Comparison of ENCODE assay signal across 23 mouse cellular contexts in the genomic region with DNA sequence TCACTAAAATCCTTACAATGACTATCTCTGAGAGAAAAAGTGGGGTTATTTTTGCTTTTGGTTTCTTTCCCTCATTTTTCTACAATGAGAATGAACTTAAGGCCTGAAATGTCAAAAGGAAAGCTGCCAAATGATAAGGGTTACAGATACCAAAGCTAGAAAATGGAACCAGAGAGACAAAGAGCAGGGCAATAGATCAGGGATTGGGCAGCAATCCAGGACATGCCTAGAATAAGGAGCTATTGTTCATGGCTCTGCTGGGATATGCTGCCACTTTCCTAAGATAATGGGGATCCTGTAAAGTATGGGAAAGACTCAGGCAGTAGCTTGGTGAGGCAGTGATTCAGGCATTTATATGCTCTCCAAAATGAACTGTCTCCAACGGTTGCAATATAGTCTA. TPM values are rescaled to one million over a fixed set of nuclear protein-coding genes. Genes with fewer than 3 reads are reported as not detected.
A peak's percentile ranks its signal among the peaks of the same experiment; 100 is the strongest.
DNase-seq lines count a peak whose midpoint lies in the region; ATAC-seq and TF ChIP-seq lines count a peak whose summit lies in the region.
"Had no signal": no experiment of that assay in that cellular context is flagged by ENCODE, and none has a peak within 500 bp of the region (broad histone marks: within the 10 kb centered on the region; RNA-seq: fewer than 3 reads in every experiment).

No protein-coding gene starts in this region.

- TF ChIP-seq CTCF in intestine, postnatal 0 days (IDR thresholded peaks at IDR 0.05; ENCODE audit: low read depth), result no peak
- TF ChIP-seq CTCF in liver, adult 2 months (IDR thresholded peaks at IDR 0.05; ENCODE audit: low read depth, low read length), result no peak

- TF ChIP-seq POLR2A in liver, adult 2 months (IDR thresholded peaks at IDR 0.05; ENCODE audit: extremely low read depth, insufficient read depth, low read length), result no peak

- H3K36me3 ChIP-seq in intestine, embryonic 15.5 days, result no peaks in the 10 kb centered on the region
- no peaks in the 10 kb centered on the region for H3K36me3 ChIP-seq in intestine, postnatal 0 days (ENCODE audit: control insufficient read depth, insufficient read depth)
- H3K36me3 ChIP-seq in liver, adult 2 months (ENCODE audit: control insufficient read depth, insufficient read depth, low read length), result no peaks in the 10 kb centered on the region
- H3K36me3 ChIP-seq in liver, embryonic 11.5 days (ENCODE audit: control insufficient read depth, insufficient read depth, low read length), result no peaks in the 10 kb centered on the region
- H3K36me3 ChIP-seq: embryonic facial prominence, embryonic 13.5 days; forebrain, embryonic 12.5 days; hindbrain, embryonic 13.5 days; limb, embryonic 15.5 days had no signal

- peak; percentile 21 for DNase-seq in adrenal gland, postnatal 10 days
- DNase-seq in adrenal gland, postnatal 4 days (ENCODE audit: low spot score in 2 of 2), result no peak
- DNase-seq in liver, adult 2 months (ENCODE audit: extremely low read depth, low read depth, low spot score), result peak; percentile 57
- DNase-seq in liver, embryonic 11.5 days (ENCODE audit: low spot score), result no peak
- peak; percentile 25 to 45 for DNase-seq in kidney, postnatal 36 days
- DNase-seq in lung, adult 18-20 months, result no peak
- DNase-seq: cerebellum, adult 2 months; cerebellum, postnatal 36 days; embryo, embryonic 11 days; gastrocnemius, postnatal 25 days; heart, adult 2 months; left cerebral cortex, postnatal 4 days; right cerebral cortex, postnatal 14 days; thymus, postnatal 14 days had no signal

- no peak overlapping the region for H3K27ac ChIP-seq in intestine, embryonic 15.5 days
- no peak overlapping the region for H3K27ac ChIP-seq in intestine, postnatal 0 days (ENCODE audit: low read depth, low read length)
- no peak overlapping the region for H3K27ac ChIP-seq in liver, adult 2 months (replicated peaks; ENCODE audit: insufficient read depth, low read depth, low read length)
- H3K27ac ChIP-seq in liver, embryonic 11.5 days (ENCODE audit: low read depth, low read length), result no peak overlapping the region
- H3K27ac ChIP-seq: embryonic facial prominence, embryonic 13.5 days; forebrain, embryonic 12.5 days; heart, adult 2 months; hindbrain, embryonic 13.5 days; limb, embryonic 15.5 days; macrophage had no signal

- peak; percentile 34; the same call in 1 of the 2 replicates for ATAC-seq in intestine, embryonic 15.5 days
- ATAC-seq in intestine, postnatal 0 days, result no peak
- ATAC-seq in liver, embryonic 11.5 days (replicated peaks; ENCODE audit: low FRiP score), result no peak
- ATAC-seq: lung, postnatal 0 days had no signal

- H3K9ac ChIP-seq in intestine, embryonic 15.5 days, result no peak overlapping the region
- no peak overlapping the region for H3K9ac ChIP-seq in intestine, postnatal 0 days (ENCODE audit: low read depth, low read length)
- H3K9ac ChIP-seq in liver, adult 2 months (ENCODE audit: low read depth, low read length), result no peak overlapping the region
- H3K9ac ChIP-seq in liver, embryonic 11.5 days (ENCODE audit: low read depth, low read length), result no peak overlapping the region
- H3K9ac ChIP-seq: embryonic facial prominence, embryonic 13.5 days; forebrain, embryonic 12.5 days; hindbrain, embryonic 13.5 days; limb, embryonic 15.5 days had no signal

- H3K4me3 ChIP-seq in intestine, embryonic 15.5 days (replicated peaks), result no peak overlapping the region
- H3K4me3 ChIP-seq in intestine, postnatal 0 days (ENCODE audit: low read depth, low read length), result no peak overlapping the region
- no peak overlapping the region for H3K4me3 ChIP-seq in liver, adult 2 months (ENCODE audit: insufficient read depth, low read depth, low read length)
- no peak overlapping the region for H3K4me3 ChIP-seq in liver, embryonic 11.5 days (ENCODE audit: low read depth, low read length)
- H3K4me3 ChIP-seq: embryonic facial prominence, embryonic 13.5 days; erythroblast, embryonic 14.5 days; forebrain, embryonic 12.5 days; heart, adult 2 months; hindbrain, embryonic 13.5 days; limb, embryonic 15.5 days had no signal

- H3K4me1 ChIP-seq in intestine, embryonic 15.5 days (replicated peaks), result no peaks in the 10 kb centered on the region
- no peaks in the 10 kb centered on the region for H3K4me1 ChIP-seq in intestine, postnatal 0 days (replicated peaks; ENCODE audit: control insufficient read depth, insufficient read depth, low read length)
- H3K4me1 ChIP-seq in liver, adult 2 months (ENCODE audit: control insufficient read depth, insufficient read depth, low read length), result peaks cover 10% of the 10 kb centered on the region; the same call in 1 of the 2 replicates
- no peaks in the 10 kb centered on the region for H3K4me1 ChIP-seq in liver, embryonic 11.5 days (replicated peaks; ENCODE audit: control insufficient read depth, insufficient read depth, low read length)
- H3K4me1 ChIP-seq: embryonic facial prominence, embryonic 13.5 days; forebrain, embryonic 12.5 days; limb, embryonic 15.5 days had no signal

- no peaks in the 10 kb centered on the region for H3K9me3 ChIP-seq in intestine, embryonic 15.5 days
- H3K9me3 ChIP-seq in intestine, postnatal 0 days (ENCODE audit: control insufficient read depth), result no peaks in the 10 kb centered on the region
- H3K9me3 ChIP-seq in liver, embryonic 11.5 days (ENCODE audit: control insufficient read depth, low read length), result no peaks in the 10 kb centered on the region
- H3K9me3 ChIP-seq: embryonic facial prominence, embryonic 13.5 days; forebrain, embryonic 12.5 days; hindbrain, embryonic 13.5 days; limb, embryonic 15.5 days had no signal

- WGBS in intestine, embryonic 15.5 days, result 65% methylated on average over 1 of the region's 1 CpGs
- 57% methylated on average over 1 of the region's 1 CpGs for WGBS in intestine, postnatal 0 days
- 68% methylated on average over 1 of the region's 1 CpGs for WGBS in liver, adult 2 months
- WGBS in liver, embryonic 11.5 days, result 65% methylated on average over 1 of the region's 1 CpGs

- H3K79me2 ChIP-seq in liver, adult 2 months (ENCODE audit: control insufficient read depth, insufficient read depth, low read length), result no peaks in the 10 kb centered on the region

- no peak overlapping the region for H3K4me2 ChIP-seq in intestine, embryonic 15.5 days (replicated peaks)
- no peak overlapping the region for H3K4me2 ChIP-seq in intestine, postnatal 0 days (replicated peaks; ENCODE audit: low read depth)
- no peak overlapping the region for H3K4me2 ChIP-seq in liver, embryonic 11.5 days
- H3K4me2 ChIP-seq: embryonic facial prominence, embryonic 13.5 days; forebrain, embryonic 12.5 days; hindbrain, embryonic 13.5 days; limb, embryonic 15.5 days had no signal

- no peaks in the 10 kb centered on the region for H3K27me3 ChIP-seq in intestine, embryonic 15.5 days (replicated peaks)
- H3K27me3 ChIP-seq in intestine, postnatal 0 days (replicated peaks; ENCODE audit: control insufficient read depth, insufficient read depth, low read length), result no peaks in the 10 kb centered on the region
- no peaks in the 10 kb centered on the region for H3K27me3 ChIP-seq in liver, adult 2 months (ENCODE audit: control insufficient read depth, insufficient read depth, low read length)
- H3K27me3 ChIP-seq in liver, embryonic 11.5 days (replicated peaks; ENCODE audit: control insufficient read depth, insufficient read depth, low read length), result no peaks in the 10 kb centered on the region
- H3K27me3 ChIP-seq: embryonic facial prominence, embryonic 13.5 days; hindbrain, embryonic 13.5 days; limb, embryonic 15.5 days had no signal

RNA-seq across cellular contexts. Expression of a gene that starts 22.9 kb away (rescaled TPM):
- total RNA-seq in adrenal gland, postnatal 10 days (2021), result 10 to 100 TPM; 45.2 to 64.7 TPM
- 10 to 100 TPM; 89.2 to 89.5 TPM for total RNA-seq in adrenal gland, postnatal 4 days (2021)
- polyA plus RNA-seq in intestine, embryonic 15.5 days (2015; fragmentation: Nextera tagmentation; extraction: Ambion mirVana), result 34.5 and 36.6 TPM in 2 replicates
- polyA plus RNA-seq in intestine, postnatal 0 days (2015; fragmentation: Nextera tagmentation; extraction: Ambion mirVana), result 27.8 and 31.1 TPM in 2 replicates
- 8.9 and 13.7 TPM in 2 replicates for total RNA-seq in liver, adult 2 months (2014; rRNA removed)
- polyA plus RNA-seq in liver, adult 2 months (2012; rRNA removed), result 2.9 and 3.7 TPM in 2 replicates
- polyA plus RNA-seq in liver, embryonic 11.5 days (2014; fragmentation: Nextera tagmentation; extraction: Ambion mirVana), result 35.0 and 37.3 TPM in 2 replicates

Comparison
In these comparisons a context has a peak if more than half of its experiments do, and no peak if none do; other contexts are left out.
1. DNase-seq: peak in adrenal gland, postnatal 10 days (single experiment), liver, adult 2 months (single experiment) and kidney, postnatal 36 days (2 of 2); none in adrenal gland, postnatal 4 days (0 of 2), liver, embryonic 11.5 days (single experiment) and lung, adult 18-20 months (0 of 2).